Mouse (Mus musculus) lung, embryonic 14.5 days (tissue): ENCODE results near the gene Akirin2. TPM values are rescaled to one million over a fixed set of nuclear protein-coding genes. Genes with fewer than 3 reads are reported as not detected.
"Not testable (repeated sequence)": the region's sequence is repeated elsewhere in the genome, so short reads cannot be mapped to it uniquely, and the experiment has no call there.

Experiments used
- ATAC-seq: fragments of 200-750 bp; cut with Nextera tagmentation; 2 replicates; pipeline ENCODE4 v1.8.0; 2017; ENCODE audit warnings: mild to moderate bottlenecking, moderate TSS enrichment, moderate library complexity; ENCODE audit not compliant: insufficient read depth
- DNase-seq: peaks from one replicate; pipeline ENCODE4 v3.0.0-alpha.2; 2015
- H3K27ac ChIP-seq: fragments of 300-500 bp; sonication (generic); 2 replicates; pipeline ENCODE4 v1.5.1; 2014; ENCODE audit warnings: low read depth, mild to moderate bottlenecking, moderate library complexity
- H3K27me3 ChIP-seq: fragments of 300-500 bp; sonication (generic); 2 replicates; pipeline ENCODE4 v1.6.1; 2014; ENCODE audit warnings: low read length, control low read depth; ENCODE audit not compliant: insufficient read depth
- H3K36me3 ChIP-seq: fragments of 300-500 bp; sonication (generic); 2 replicates; pipeline ENCODE4 v1.6.1; 2014; ENCODE audit warnings: control low read depth; ENCODE audit not compliant: insufficient read depth
- H3K4me1 ChIP-seq: fragments of 300-500 bp; sonication (generic); 2 replicates; pipeline ENCODE4 v1.6.1; 2014; ENCODE audit warnings: antibody characterized with exemption, control low read depth; ENCODE audit not compliant: insufficient read depth
- H3K4me2 ChIP-seq: fragments of 300-500 bp; sonication (generic); 2 replicates; pipeline ENCODE4 v1.6.1; 2014; ENCODE audit warnings: mild to moderate bottlenecking
- H3K4me3 ChIP-seq: fragments of 300-500 bp; sonication (generic); 2 replicates; pipeline ENCODE4 v1.5.1; 2014; ENCODE audit warnings: low read depth, low read length
- H3K9ac ChIP-seq: fragments of 300-500 bp; sonication (generic); 2 replicates; pipeline ENCODE4 v1.6.1; 2014
- H3K9me3 ChIP-seq: fragments of 300-500 bp; sonication (generic); 2 replicates; pipeline ENCODE4 v1.6.1; 2016; ENCODE audit warnings: low read depth, low read length, control low read depth
- CTCF ChIP-seq: IDR thresholded peaks from 2 replicates; pipeline ENCODE4 v1.5.1; 2016; ENCODE audit warnings: antibody characterized with exemption, low read depth
- WGBS: fragments of 180-500 bp; shearing (Covaris S2); extraction: QIAGEN DNeasy Blood & Tissue Kit; methylation state at CpG from one replicate; pipeline ENCODE4 v1.1.7; 2014; 5-methylcytosine and 5-hydroxymethylcytosine counted together
- polyA plus RNA-seq: library from polyadenylated mRNA; unstranded; fragments of >200 nt; fragmentation: Nextera tagmentation; extraction: Ambion mirVana; gene quantifications from 2 replicates; pipeline ENCODE4 v1.2.1, GENCODE M21; 2014

Akirin2 gene
- polyA plus RNA-seq, 1 experiment from 2014 or later: 60.0 TPM

DNA sequence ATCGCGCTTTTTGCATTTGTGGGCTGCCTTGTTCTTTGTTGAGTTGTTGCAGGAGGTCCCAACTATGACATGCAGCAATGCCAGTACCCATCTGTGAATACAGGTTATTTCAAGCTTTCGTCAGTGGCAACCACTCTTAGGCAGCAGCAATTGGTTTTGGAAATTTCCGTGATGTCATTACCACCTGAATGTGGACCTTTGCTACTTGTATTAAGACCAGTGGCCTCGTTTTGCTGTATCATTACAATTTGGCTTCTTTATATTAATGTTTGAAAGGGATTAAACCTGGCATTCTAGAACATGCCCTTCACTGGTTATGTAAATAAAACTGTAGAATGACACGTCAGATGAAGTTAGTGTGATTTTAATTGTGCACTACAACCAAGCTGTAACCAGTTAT is 15.5 kb downstream of the Akirin2 start:
- ATAC-seq (no peak), DNase-seq (no peak)
- H3K4me1 ChIP-seq: no peaks in the 10 kb centered on the region
- no peaks in the 10 kb centered on the region for H3K9me3 ChIP-seq
- H3K4me2 ChIP-seq: no peak overlapping the region
- H3K27me3 ChIP-seq: no peaks in the 10 kb centered on the region
- H3K4me3 ChIP-seq: no peak overlapping the region
- no peak for TF ChIP-seq CTCF
- 85% methylated on average over 6 of the region's 6 CpGs for WGBS
- H3K9ac ChIP-seq: no peak overlapping the region
- no peak overlapping the region for H3K27ac ChIP-seq
- peaks cover 73% of the 10 kb centered on the region for H3K36me3 ChIP-seq

DNA sequence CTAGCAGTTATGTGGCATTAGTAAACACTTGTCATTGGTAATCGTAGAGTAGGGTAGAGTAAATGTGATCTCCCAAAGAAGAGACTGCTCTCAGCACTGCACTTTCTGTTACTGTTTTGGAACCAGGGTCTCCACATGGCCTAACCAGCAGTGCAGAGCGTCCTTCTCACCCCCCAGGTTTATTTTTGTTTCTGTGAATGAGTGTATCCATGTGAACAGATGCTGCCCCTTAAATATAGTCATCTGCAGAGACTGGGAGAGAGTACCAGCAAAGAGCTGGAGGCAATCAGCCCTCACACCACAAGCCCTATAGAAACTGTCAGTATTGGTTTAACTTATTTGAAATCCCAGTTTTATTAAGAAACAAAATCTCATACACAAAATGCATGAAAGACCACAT is 22.1 kb downstream of the Akirin2 start:
- Histone ChIP-seq H3K27me3 (no peaks in the 10 kb centered on the region), H3K4me2 (no peak overlapping the region), H3K9me3 (no peaks in the 10 kb centered on the region), H3K27ac (no peak overlapping the region), H3K4me3 (no peak overlapping the region), H3K4me1 (no peaks in the 10 kb centered on the region), H3K36me3 (peaks cover 95% of the 10 kb centered on the region), H3K9ac (no peak overlapping the region)
- DNase-seq (no peak), ATAC-seq (no peak)
- 61% methylated on average over 2 of the region's 2 CpGs for WGBS
- no peak for TF ChIP-seq CTCF

DNA sequence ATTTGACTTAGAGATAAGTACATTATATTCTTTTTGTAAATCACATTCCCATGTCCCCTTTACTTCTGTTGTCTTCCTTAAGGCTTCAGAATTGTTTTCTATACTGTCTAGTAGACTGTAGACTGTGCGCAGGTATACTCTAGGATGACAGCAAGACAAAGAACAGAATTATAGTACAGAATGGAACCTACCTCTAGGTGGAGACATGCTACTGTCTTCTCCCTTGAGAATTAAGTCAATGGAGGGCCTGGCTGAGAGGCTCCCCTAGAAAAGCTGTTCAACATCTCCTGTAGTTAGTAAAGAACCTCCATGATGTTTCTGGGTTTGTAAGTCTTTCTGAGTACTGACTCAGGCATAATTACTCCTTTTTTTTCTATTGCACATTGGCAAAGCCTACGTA is 26.3 kb downstream of the Akirin2 start:
- H3K36me3 ChIP-seq: peaks cover 86% of the 10 kb centered on the region
- DNase-seq: peak; percentile 33
- H3K9me3 ChIP-seq: no peaks in the 10 kb centered on the region
- H3K4me1 ChIP-seq: no peaks in the 10 kb centered on the region
- no peaks in the 10 kb centered on the region for H3K27me3 ChIP-seq
- peak; percentile 35; the same call in 1 of the 2 replicates for TF ChIP-seq CTCF
- no peak overlapping the region for H3K9ac ChIP-seq
- WGBS: 94% methylated on average over 2 of the region's 2 CpGs
- no peak overlapping the region for H3K4me2 ChIP-seq
- no peak overlapping the region for H3K4me3 ChIP-seq
- no peak; the same call in 1 of the 2 replicates for ATAC-seq
- no peak overlapping the region for H3K27ac ChIP-seq

DNA sequence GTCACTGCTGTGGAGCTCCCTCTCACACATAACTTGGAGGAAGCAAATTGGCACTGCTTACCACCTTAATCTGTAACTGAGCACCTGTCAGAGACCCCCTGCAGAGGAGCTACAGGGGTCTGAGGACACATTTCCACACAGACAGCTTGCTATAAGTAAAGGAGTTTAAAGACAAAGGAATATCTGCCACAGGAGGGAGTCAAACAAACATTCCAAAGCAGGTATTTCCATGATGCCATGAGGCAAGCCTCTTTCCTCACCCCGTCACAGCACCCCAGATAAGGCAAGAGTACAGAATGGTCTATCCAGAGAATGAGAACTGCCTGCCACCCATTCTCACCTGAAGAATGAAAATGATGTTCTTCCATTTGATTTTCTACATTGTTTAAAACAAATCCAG is 28.5 kb downstream of the Akirin2 start:
- Histone ChIP-seq H3K9me3 (no peaks in the 10 kb centered on the region), H3K27ac (no peak overlapping the region), H3K9ac (no peak overlapping the region), H3K4me2 (no peak overlapping the region), H3K36me3 (peaks cover 86% of the 10 kb centered on the region), H3K4me1 (no peaks in the 10 kb centered on the region), H3K4me3 (no peak overlapping the region), H3K27me3 (no peaks in the 10 kb centered on the region)
- 85% methylated on average over 1 of the region's 1 CpGs for WGBS
- TF ChIP-seq CTCF: no peak
- DNase-seq (no peak), ATAC-seq (no peak)

DNA sequence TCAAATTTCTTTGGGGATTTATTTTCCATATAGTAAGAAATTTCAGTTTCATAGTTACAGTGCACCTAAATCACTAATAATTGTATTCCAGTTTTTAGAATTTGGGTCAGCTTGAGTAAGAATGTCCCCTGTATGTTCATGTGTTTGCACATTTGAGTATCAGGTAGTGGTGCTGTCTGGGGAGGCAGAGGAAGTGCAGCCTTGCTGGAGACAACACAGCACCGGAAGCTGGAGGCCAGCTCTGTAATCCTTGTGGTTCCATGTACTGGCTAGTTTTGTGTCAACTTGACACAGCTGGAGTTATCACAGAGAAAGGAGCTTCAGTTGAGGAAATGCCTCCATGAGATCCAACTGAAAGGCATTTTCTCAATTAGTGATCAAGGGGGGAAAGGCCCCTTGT is 30.8 kb downstream of the Akirin2 start:
- H3K4me1 ChIP-seq, H3K4me3 ChIP-seq, H3K9me3 ChIP-seq, H3K9ac ChIP-seq, H3K27me3 ChIP-seq, ATAC-seq, H3K27ac ChIP-seq, DNase-seq, H3K4me2 ChIP-seq: not testable (repeated sequence)
- H3K36me3 ChIP-seq: peaks cover 76% of the 10 kb centered on the region
- 90% methylated on average over 1 of the region's 1 CpGs for WGBS

DNA sequence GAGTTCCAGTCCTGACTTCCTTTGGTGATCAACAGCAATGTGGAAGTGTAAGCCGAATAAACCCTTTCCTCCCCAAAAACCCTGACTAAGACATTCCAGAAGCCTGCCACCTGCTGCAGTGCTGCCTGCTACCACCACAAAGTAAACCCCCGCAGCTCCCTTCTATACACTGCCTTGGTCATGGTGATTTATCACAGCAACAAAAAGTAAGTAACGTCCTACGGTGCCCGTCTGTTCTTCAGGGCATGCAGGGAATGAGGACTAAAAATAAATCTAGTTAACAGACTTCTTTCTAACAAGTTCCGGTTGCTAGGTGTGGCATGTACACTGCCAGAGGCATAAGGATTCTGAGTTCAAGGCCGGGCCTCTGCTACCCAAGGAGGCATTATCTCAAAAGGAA is 31.3 kb downstream of the Akirin2 start:
- TF ChIP-seq CTCF: no peak
- H3K9ac ChIP-seq: no peak overlapping the region
- no peak overlapping the region for H3K4me3 ChIP-seq
- no peaks in the 10 kb centered on the region for H3K27me3 ChIP-seq
- no peaks in the 10 kb centered on the region for H3K4me1 ChIP-seq
- no peaks in the 10 kb centered on the region for H3K9me3 ChIP-seq
- ATAC-seq (no peak), DNase-seq (no peak)
- WGBS: 77% methylated on average over 7 of the region's 7 CpGs
- no peak overlapping the region for H3K4me2 ChIP-seq
- H3K36me3 ChIP-seq: peaks cover 75% of the 10 kb centered on the region
- H3K27ac ChIP-seq: no peak overlapping the region

DNA sequence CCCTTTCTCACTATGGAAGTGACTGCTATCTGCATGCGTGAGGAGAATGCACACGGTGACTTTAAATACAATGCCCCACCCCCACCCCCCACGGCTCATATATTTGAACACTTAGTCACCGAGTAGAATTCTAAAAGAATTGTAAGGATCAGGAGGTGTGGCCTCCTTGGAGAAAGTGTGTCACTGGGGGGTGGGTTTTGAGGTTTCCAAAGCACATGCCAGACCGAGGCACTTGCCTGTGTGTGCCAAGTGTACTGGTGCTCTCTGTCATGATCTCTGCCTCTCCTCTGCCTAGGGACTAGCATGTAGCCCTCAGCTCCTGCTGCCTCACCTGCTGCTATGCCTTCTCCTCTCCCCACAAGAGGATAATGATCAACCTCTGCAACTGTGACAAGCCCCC is 31.7 kb downstream of the Akirin2 start:
- Histone ChIP-seq H3K9me3 (no peaks in the 10 kb centered on the region), H3K9ac (no peak overlapping the region), H3K27me3 (no peaks in the 10 kb centered on the region), H3K4me2 (no peak overlapping the region), H3K27ac (no peak overlapping the region), H3K36me3 (peaks cover 73% of the 10 kb centered on the region), H3K4me1 (no peaks in the 10 kb centered on the region), H3K4me3 (no peak overlapping the region)
- TF ChIP-seq CTCF: no peak
- WGBS: 64% methylated on average over 5 of the region's 5 CpGs
- ATAC-seq (no peak), DNase-seq (no peak)

DNA sequence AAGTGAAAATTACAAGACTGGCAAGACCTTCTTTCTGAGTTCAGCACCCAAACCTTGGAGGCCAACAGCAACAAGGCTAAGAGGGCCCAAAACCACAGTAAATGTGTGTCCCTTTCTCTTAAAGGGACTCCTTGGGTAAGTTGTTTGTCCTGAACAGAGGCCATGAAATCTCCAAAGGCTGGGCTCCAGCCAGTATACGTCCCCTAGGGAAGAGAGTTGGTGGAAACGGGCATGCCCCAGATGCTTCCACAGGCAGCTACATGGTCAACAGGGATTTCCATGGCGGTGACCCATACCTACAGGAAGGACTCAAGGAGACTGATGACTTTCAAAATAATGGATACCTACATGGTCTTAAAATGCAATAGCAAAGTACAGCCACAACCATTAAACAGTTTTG is 32.7 kb downstream of the Akirin2 start:
- TF ChIP-seq CTCF: no peak
- Histone ChIP-seq H3K9ac (no peak overlapping the region), H3K36me3 (peaks cover 67% of the 10 kb centered on the region), H3K9me3 (no peaks in the 10 kb centered on the region), H3K4me2 (no peak overlapping the region), H3K4me3 (no peak overlapping the region), H3K4me1 (no peaks in the 10 kb centered on the region), H3K27me3 (no peaks in the 10 kb centered on the region), H3K27ac (no peak overlapping the region)
- no peak for DNase-seq
- ATAC-seq: no peak
- WGBS: 87% methylated on average over 3 of the region's 3 CpGs
